Mouse (Mus musculus): ENCODE measurements at regions not wholly inside any gene's neighbourhood (a gene's known extent, or its start where the extent isn't known, plus 50 kb on each side); places are given as distances from the start of the nearest gene placed in this dataset.

GRCm38 (mm10) chr8:64438489-64438888 lies 232.4 kb upstream of the Tll1 start:
- TF ChIP-seq CTCF (IDR thresholded peaks at IDR 0.05; ENCODE audit: borderline replicate concordance, insufficient read depth, low read depth, low read length): no peak
- TF ChIP-seq POLR2A (IDR thresholded peaks at IDR 0.05; ENCODE audit: borderline replicate concordance, insufficient read depth, low read length): no peak

Data from cerebellum, adult 2 months (tissue).